Mouse (Mus musculus) lung, postnatal 0 days (tissue): ENCODE measurements around the gene Vegfb. TPM values are rescaled to one million over a fixed set of nuclear protein-coding genes. Genes with fewer than 3 reads are reported as not detected.
A peak's percentile ranks its signal among the peaks of the same experiment; 100 is the strongest.

Experiments
- ATAC-seq: fragments of 200-750 bp; cut with Nextera tagmentation; 2 replicates; pipeline ENCODE4 v1.8.0; 2017; ENCODE audit warnings: moderate library complexity
- DNase-seq: peaks from one replicate; pipeline ENCODE4 v3.0.0-alpha.2; 2016; ENCODE audit warnings: low spot score
- H3K27ac ChIP-seq: fragments of 300-500 bp; sonication (generic); 2 replicates; pipeline ENCODE4 v1.5.1; 2014; ENCODE audit warnings: antibody characterized with exemption, mild to moderate bottlenecking, low read length, mixed read lengths
- H3K27me3 ChIP-seq: fragments of 300-500 bp; sonication (generic); replicated peaks from 2 replicates; pipeline ENCODE4 v1.6.1; 2014; ENCODE audit warnings: low read length, mixed read lengths; ENCODE audit not compliant: insufficient read depth
- H3K36me3 ChIP-seq: fragments of 300-500 bp; sonication (generic); 2 replicates; pipeline ENCODE4 v1.6.1; 2014; ENCODE audit warnings: low read length, mixed read lengths; ENCODE audit not compliant: insufficient read depth
- H3K4me1 ChIP-seq: fragments of 300-500 bp; sonication (generic); 2 replicates; pipeline ENCODE4 v1.6.1; 2014; ENCODE audit warnings: antibody characterized with exemption, low read depth, low read length, mixed read lengths; ENCODE audit not compliant: insufficient read depth
- H3K4me2 ChIP-seq: fragments of 300-500 bp; sonication (generic); replicated peaks from 2 replicates; pipeline ENCODE4 v1.6.1; 2014; ENCODE audit warnings: low read depth, mild to moderate bottlenecking, low read length, moderate library complexity, mixed read lengths
- H3K4me3 ChIP-seq: fragments of 300-500 bp; sonication (generic); 2 replicates; pipeline ENCODE4 v1.5.1; 2014; ENCODE audit warnings: low read depth, low read length
- H3K9ac ChIP-seq: fragments of 300-500 bp; sonication (generic); replicated peaks from 2 replicates; pipeline ENCODE4 v1.6.1; 2014; ENCODE audit warnings: low read depth, mild to moderate bottlenecking
- H3K9me3 ChIP-seq: fragments of 300-500 bp; sonication (generic); 2 replicates; pipeline ENCODE4 v1.6.1; 2016; ENCODE audit warnings: low read length, mixed read lengths
- CTCF ChIP-seq: IDR thresholded peaks from 2 replicates; pipeline ENCODE4 v1.5.1; 2016; ENCODE audit warnings: antibody characterized with exemption, mild to moderate bottlenecking
- EP300 ChIP-seq: IDR thresholded peaks from 2 replicates; pipeline ENCODE4 v1.6.1; 2016; ENCODE audit warnings: antibody characterized with exemption, mild to moderate bottlenecking, control low read depth
- WGBS: fragments of 180-500 bp; shearing (Covaris S2); extraction: QIAGEN DNeasy Blood & Tissue Kit; methylation state at CpG from one replicate; pipeline ENCODE4 v1.1.7; 2014; 5-methylcytosine and 5-hydroxymethylcytosine counted together
- polyA plus RNA-seq: library from polyadenylated mRNA; unstranded; fragments of >200 nt; fragmentation: Nextera tagmentation; extraction: Ambion mirVana; gene quantifications from 2 replicates; pipeline ENCODE4 v1.2.1, GENCODE M21; 2015

Vegfb gene
- polyA plus RNA-seq, 1 experiment from 2014 or later = 27.1 TPM

DNA sequence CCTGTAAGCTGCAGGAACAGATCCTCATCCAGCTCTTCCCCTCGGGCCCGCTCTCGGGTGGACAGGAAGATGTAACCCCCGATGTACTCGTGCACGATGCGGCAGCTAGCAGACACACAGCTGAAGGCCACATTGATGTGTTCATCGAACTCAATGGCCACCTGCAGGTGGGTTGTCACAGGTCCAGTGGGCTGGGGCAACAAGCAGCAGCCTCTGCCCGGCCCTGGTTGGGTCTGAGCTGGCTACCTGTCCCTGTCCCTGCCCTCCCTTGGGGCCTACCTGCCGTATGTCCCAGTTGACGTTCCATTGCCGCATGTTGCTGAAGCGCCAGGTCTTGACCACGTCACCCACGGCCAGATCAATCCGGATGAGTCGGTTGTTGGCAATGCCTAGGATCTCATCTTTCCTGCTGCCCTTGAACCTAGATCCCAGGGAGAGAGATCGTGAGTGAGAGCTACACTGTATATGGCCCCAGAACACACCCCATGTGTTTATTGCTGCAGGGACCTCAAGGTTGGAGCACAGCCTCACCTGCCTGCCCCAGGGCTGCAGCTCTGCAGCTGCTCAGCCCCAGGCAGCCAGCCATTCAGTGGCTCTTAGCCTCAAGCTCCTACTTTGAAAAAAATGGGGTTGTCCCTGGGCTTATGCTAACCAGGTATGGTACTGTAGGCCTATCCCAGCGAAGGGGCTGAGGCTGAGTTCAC lies 12.1 kb upstream of the Vegfb start:
- Histone ChIP-seq H3K36me3 (no peaks in the 10 kb centered on the region), H3K4me2 (no peak overlapping the region), H3K27ac (no peak overlapping the region), H3K4me1 (peaks cover 13% of the 10 kb centered on the region; the same call in 1 of the 2 replicates), H3K9me3 (no peaks in the 10 kb centered on the region), H3K4me3 (no peak overlapping the region), H3K9ac (no peak overlapping the region), H3K27me3 (no peaks in the 10 kb centered on the region)
- TF ChIP-seq CTCF = no peak
- TF ChIP-seq EP300 = no peak
- no peak for ATAC-seq
- 92% methylated on average over 19 of the region's 19 CpGs for WGBS
- no peak for DNase-seq

DNA sequence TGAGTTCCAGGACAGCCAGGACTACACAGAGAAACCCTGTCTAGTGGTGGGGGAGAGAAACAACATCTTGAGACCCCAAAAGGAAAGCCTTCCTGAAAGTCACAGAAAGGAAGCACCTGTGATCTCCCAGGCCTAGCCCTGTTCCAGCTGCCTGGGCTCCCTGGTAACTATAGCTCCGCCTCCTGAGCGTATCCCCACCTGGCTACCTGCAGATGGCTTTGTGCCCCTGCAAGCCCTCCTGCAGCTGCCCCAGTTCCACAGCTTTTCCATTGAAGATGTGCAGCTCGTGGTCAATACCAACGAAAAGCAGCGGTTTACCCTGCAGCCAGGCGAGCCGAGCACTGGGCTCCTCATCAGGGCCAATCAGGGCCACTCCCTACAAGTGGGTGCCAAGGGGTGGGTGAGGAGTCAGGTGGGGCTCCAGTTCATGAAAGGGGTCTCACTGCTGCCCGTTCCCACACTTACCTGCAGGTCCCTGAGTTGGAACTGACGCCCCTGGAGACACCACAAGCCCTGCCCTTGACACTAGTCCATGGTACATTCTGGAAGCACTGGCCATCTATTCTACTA lies 10.4 kb upstream of the Vegfb start:
- Histone ChIP-seq H3K36me3 (no peaks in the 10 kb centered on the region), H3K27me3 (no peaks in the 10 kb centered on the region), H3K4me2 (no peak overlapping the region), H3K4me3 (no peak overlapping the region), H3K9me3 (no peaks in the 10 kb centered on the region), H3K9ac (no peak overlapping the region), H3K27ac (no peak overlapping the region), H3K4me1 (peaks cover 16% of the 10 kb centered on the region; the same call in 1 of the 2 replicates)
- no peak for ATAC-seq
- DNase-seq = no peak
- WGBS = 87% methylated on average over 9 of the region's 9 CpGs
- TF ChIP-seq EP300 (no peak), CTCF (no peak)

DNA sequence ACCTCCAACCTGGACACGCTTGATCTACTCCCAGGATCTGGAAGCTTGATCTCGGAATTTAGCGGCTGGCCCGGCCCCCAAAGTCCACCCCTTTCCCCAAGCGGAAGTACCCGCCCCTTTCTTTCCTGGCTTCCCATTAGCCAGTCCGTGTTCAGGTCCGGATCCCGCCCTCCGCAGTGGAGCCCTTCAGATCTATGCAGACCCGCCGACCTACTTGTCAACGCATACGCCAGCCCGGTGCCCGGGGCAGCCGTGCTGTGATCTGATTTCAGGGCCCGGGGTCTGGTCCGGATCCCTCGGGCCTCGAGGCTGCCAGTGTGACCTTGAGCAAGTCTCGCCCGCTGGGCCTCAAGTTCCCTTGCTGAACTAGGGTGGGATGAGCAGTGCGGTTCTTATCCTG lies 8.6 kb upstream of the Vegfb start, which contains the start of the genes Nudt22 and Trpt1:
Gene Nudt22, minus strand, starts transcription at position 112 of the 400 bp plus-strand sequence.
Gene Trpt1, plus strand, starts transcription at position 126 of the 400 bp plus-strand sequence.
- peak; percentile 96 for DNase-seq
- peak within 1 kb of the TSS; percentile 62 for H3K27ac ChIP-seq

DNA sequence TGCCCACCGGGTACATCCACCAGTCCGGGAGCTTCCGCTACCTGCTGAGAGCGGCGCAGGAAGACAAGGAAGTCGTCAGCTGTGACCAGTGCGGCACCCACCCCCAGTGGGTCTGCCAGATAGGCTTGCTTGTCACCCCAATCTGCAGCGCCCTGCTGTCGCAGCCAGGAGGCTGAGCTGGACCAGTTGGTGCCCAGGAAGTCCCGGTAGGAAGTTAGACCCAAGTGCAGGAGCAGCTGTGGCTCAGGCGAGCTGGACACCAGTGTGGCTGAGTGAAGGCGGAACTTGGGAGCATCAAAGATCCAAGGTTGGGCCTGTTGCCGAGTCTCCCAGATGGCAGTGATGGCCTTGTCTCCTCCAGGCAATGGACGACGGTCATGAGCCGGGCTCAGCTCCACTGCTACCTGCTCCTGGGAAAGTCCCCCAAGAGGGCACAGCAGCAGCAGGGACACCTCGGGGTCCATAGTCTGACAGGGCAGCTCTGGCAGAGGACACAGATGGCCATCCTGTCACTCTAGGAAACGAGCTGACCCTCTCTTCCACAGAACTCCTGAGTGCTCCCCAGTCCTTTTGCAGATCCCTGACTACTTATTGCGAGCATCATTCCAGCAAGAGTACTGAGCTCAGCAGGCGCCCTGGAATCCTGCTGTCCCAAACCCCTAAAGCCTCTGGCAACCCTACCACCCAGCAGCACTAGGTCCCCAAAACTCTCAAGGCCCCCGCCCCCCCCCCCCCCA lies 8.0 kb upstream of the Vegfb start:
- no peaks in the 10 kb centered on the region for H3K36me3 ChIP-seq
- no peaks in the 10 kb centered on the region for H3K27me3 ChIP-seq
- no peak for DNase-seq
- peak overlapping the region; percentile 72 for H3K4me2 ChIP-seq
- 45% methylated on average over 20 of the region's 21 CpGs for WGBS
- peak overlapping the region; percentile 48 for H3K4me3 ChIP-seq
- peak overlapping the region; percentile 48 for H3K9ac ChIP-seq
- TF ChIP-seq CTCF = no peak; the same call in 1 of the 2 replicates
- TF ChIP-seq EP300 = no peak
- ATAC-seq = no peak
- H3K27ac ChIP-seq = 0 out of 2 replicates have a peak overlapping the region, but pooled peaks have one; percentile 47
- H3K4me1 ChIP-seq = peaks cover 21% of the 10 kb centered on the region; the same call in 1 of the 2 replicates
- H3K9me3 ChIP-seq = no peaks in the 10 kb centered on the region

More for the DNA sequence above, 8.6 kb upstream of the Vegfb start, which contains the start of the genes Nudt22 and Trpt1:
- H3K36me3 ChIP-seq = no peaks in the 10 kb centered on the region
- no peak for TF ChIP-seq CTCF
- TF ChIP-seq EP300 = no peak; the same call in 1 of the 2 replicates
- H3K4me1 ChIP-seq = peaks cover 21% of the 10 kb centered on the region; the same call in 1 of the 2 replicates
- no peaks in the 10 kb centered on the region for H3K27me3 ChIP-seq
- H3K4me3 ChIP-seq = peak within 1 kb of the TSS; percentile 48
- no peaks in the 10 kb centered on the region for H3K9me3 ChIP-seq
- WGBS = 0% methylated on average over 22 of the region's 24 CpGs
- H3K9ac ChIP-seq = peak within 1 kb of the TSS; percentile 48
- H3K4me2 ChIP-seq = peak within 1 kb of the TSS; percentile 72
- peak; percentile 83 for ATAC-seq

GRCm38 (mm10) chr19:6994489-6994888 lies 7.0 kb upstream of the Vegfb start:
- DNase-seq (no peak), ATAC-seq (no peak)
- no peak for TF ChIP-seq EP300
- no peak for TF ChIP-seq CTCF
- Histone ChIP-seq H3K27ac (no peak overlapping the region), H3K9ac (no peak overlapping the region), H3K4me2 (no peak overlapping the region), H3K9me3 (no peaks in the 10 kb centered on the region), H3K36me3 (no peaks in the 10 kb centered on the region), H3K4me3 (no peak overlapping the region), H3K4me1 (peaks cover 21% of the 10 kb centered on the region; the same call in 1 of the 2 replicates), H3K27me3 (no peaks in the 10 kb centered on the region)
- WGBS = 80% methylated on average over 8 of the region's 8 CpGs

DNA sequence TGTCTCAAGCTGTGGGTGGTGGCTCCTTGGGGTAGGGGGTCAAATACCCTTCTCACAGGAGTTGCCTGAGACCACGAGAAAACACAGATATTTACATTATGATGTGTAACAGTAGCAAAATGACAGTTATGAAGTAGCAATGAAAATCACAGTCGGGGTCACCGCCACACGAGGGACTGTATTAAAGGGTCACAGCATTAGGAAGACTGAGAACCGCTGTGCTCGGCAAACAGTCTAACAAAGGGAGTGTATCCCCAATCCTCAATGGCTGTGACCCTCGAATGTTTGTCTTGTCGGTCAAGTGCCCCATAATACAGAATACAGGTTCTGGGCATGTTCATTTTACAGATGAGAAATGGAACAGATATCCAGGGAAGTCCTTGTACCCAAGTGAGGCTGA lies 6.6 kb upstream of the Vegfb start:
- H3K36me3 ChIP-seq = no peaks in the 10 kb centered on the region
- DNase-seq (no peak), ATAC-seq (no peak)
- no peak overlapping the region for H3K4me2 ChIP-seq
- H3K4me1 ChIP-seq = peaks cover 21% of the 10 kb centered on the region; the same call in 1 of the 2 replicates
- H3K4me3 ChIP-seq = no peak overlapping the region
- H3K9ac ChIP-seq = no peak overlapping the region
- no peaks in the 10 kb centered on the region for H3K27me3 ChIP-seq
- H3K27ac ChIP-seq = no peak overlapping the region
- WGBS = 71% methylated on average over 8 of the region's 8 CpGs
- TF ChIP-seq CTCF (no peak), EP300 (no peak)
- no peaks in the 10 kb centered on the region for H3K9me3 ChIP-seq
